Mouse (Mus musculus): ENCODE measurements at regions not wholly inside any gene's neighbourhood (a gene's known extent, or its start where the extent isn't known, plus 50 kb on each side); places are given as distances from the start of the nearest gene placed in this dataset.
A peak's percentile ranks its signal among the peaks of the same experiment; 100 is the strongest.

DNA sequence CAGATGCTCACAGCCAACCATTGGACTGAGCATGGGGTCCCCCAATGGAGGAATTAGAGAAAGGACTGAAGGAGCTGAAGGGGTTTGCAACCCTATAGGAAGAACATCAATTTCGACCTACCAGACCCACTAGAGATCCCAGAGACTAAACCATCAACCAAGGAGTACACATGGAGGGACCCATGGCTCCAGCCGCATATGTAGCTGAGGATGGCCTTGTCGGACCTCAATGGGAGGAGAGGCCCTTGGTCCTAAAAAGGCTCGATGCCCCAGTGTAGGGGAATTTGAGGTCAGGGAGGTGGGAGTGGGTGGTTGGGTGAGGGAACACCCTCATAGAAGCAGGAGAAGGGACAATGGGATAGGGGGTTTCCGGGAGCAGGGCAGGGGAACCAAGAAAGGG lies 180.6 kb downstream of the Qdpr start:
- WGBS, result 73% methylated on average over 5 of the region's 5 CpGs
- Histone ChIP-seq H3K36me3 (ENCODE audit: control insufficient read depth, insufficient read depth, low read length) (no peaks in the 10 kb centered on the region), H3K27ac (replicated peaks; ENCODE audit: insufficient read depth, low read depth, low read length) (no peak overlapping the region), H3K4me1 (ENCODE audit: control insufficient read depth, insufficient read depth, low read length) (no peaks in the 10 kb centered on the region), H3K9ac (ENCODE audit: low read depth, low read length) (no peak overlapping the region), H3K27me3 (ENCODE audit: control insufficient read depth, insufficient read depth, low read length) (no peaks in the 10 kb centered on the region), H3K4me3 (ENCODE audit: insufficient read depth, low read depth, low read length) (no peak overlapping the region), H3K79me2 (ENCODE audit: control insufficient read depth, insufficient read depth, low read length) (no peaks in the 10 kb centered on the region)
- TF ChIP-seq POLR2A (IDR thresholded peaks at IDR 0.05; ENCODE audit: extremely low read depth, insufficient read depth, low read length), result no peak
- no peak for TF ChIP-seq CTCF (IDR thresholded peaks at IDR 0.05; ENCODE audit: low read depth, low read length)
- no peak for DNase-seq (ENCODE audit: extremely low read depth, low read depth, low spot score)

DNA sequence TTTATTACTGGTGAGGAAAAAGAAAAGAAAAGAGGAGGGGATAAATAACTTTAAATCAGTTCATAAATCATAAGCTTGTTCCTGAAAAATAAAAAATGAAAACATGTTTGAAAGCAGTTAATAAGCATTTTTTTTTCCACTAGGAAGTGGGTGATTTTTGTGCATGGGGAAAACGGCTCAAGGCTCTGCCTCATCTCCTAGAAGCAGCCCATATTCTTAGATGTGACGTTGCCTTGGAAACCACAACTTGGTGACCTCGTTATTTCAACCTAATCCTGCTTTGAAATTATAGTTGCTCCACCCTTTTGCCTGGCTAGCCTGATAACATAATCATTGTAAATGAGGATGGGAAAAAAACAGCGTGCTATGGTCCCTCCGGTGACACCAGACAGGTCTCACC lies 183.1 kb downstream of the Qdpr start:
- no peak overlapping the region for H3K9ac ChIP-seq (ENCODE audit: low read depth, low read length)
- no peak overlapping the region for H3K27ac ChIP-seq (replicated peaks; ENCODE audit: insufficient read depth, low read depth, low read length)
- no peak overlapping the region for H3K4me3 ChIP-seq (ENCODE audit: insufficient read depth, low read depth, low read length)
- no peak for DNase-seq (ENCODE audit: extremely low read depth, low read depth, low spot score)
- 72% methylated on average over 5 of the region's 5 CpGs for WGBS
- H3K79me2 ChIP-seq (ENCODE audit: control insufficient read depth, insufficient read depth, low read length), result no peaks in the 10 kb centered on the region
- TF ChIP-seq POLR2A (IDR thresholded peaks at IDR 0.05; ENCODE audit: extremely low read depth, insufficient read depth, low read length), result no peak
- TF ChIP-seq CTCF (IDR thresholded peaks at IDR 0.05; ENCODE audit: low read depth, low read length), result no peak
- no peaks in the 10 kb centered on the region for H3K36me3 ChIP-seq (ENCODE audit: control insufficient read depth, insufficient read depth, low read length)
- no peaks in the 10 kb centered on the region for H3K27me3 ChIP-seq (ENCODE audit: control insufficient read depth, insufficient read depth, low read length)
- H3K4me1 ChIP-seq (ENCODE audit: control insufficient read depth, insufficient read depth, low read length), result no peaks in the 10 kb centered on the region

DNA sequence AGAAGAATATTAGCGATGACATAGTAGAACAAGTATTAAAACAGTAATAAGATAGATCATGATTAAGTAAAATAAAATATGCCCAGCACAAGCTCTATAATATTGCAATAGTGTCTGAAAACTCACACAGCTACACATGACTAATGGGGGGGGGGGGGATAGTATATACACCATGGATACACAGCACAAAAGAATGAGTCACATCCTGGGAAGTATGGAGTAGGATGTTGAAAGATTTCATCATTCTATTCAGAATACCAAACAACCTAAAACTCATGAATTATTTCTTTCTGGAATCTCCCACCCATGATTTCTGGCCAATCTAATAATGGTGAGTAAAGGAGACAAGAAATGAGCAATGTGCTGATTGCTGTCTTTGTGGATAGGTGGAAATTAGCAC lies 191.6 kb downstream of the Qdpr start:
- DNase-seq (ENCODE audit: extremely low read depth, low read depth, low spot score), result no peak
- H3K36me3 ChIP-seq (ENCODE audit: control insufficient read depth, insufficient read depth, low read length), result no peaks in the 10 kb centered on the region
- 100% methylated on average over 1 of the region's 1 CpGs for WGBS
- no peak overlapping the region for H3K27ac ChIP-seq (replicated peaks; ENCODE audit: insufficient read depth, low read depth, low read length)
- H3K4me1 ChIP-seq (ENCODE audit: control insufficient read depth, insufficient read depth, low read length), result no peaks in the 10 kb centered on the region
- H3K4me3 ChIP-seq (ENCODE audit: insufficient read depth, low read depth, low read length), result no peak overlapping the region
- no peaks in the 10 kb centered on the region for H3K79me2 ChIP-seq (ENCODE audit: control insufficient read depth, insufficient read depth, low read length)
- no peaks in the 10 kb centered on the region for H3K27me3 ChIP-seq (ENCODE audit: control insufficient read depth, insufficient read depth, low read length)
- TF ChIP-seq CTCF (IDR thresholded peaks at IDR 0.05; ENCODE audit: low read depth, low read length) (no peak), POLR2A (IDR thresholded peaks at IDR 0.05; ENCODE audit: extremely low read depth, insufficient read depth, low read length) (no peak)
- H3K9ac ChIP-seq (ENCODE audit: low read depth, low read length), result no peak overlapping the region

DNA sequence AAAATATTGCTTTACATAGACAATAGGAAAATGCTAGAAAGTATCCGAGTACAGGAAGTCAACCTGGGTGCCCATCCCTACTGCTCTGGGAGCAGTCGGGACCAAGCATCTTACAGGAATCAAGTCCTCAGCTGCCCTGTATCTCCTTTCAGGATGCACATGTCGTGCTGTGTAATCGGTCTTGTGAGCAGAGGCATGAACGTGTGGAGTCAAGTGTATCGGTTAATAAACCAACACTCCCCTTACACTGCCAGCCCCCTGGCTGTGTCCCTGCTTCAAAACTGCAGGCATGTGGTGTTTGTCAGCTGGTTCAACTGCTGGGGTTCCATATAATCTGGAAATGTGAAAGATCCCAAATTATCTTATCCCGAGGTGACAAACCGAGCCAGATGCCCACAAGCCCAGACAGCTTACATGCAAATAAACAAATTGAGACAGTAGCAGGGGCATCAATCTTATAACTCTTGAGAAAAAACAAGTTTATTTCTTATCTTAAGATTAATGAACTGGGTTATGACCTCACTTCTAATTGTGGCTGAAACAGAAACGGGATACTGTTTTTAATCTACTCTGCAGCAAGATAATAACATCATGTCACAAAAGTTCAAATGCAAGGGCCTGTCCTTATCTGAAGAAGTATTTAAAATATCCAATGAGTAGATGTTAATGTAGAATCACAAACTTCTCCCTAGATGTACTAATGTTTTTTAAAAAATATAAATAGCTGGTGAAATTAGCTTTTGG lies 193.6 kb downstream of the Qdpr start:
- Histone ChIP-seq H3K27me3 (ENCODE audit: control insufficient read depth, insufficient read depth, low read length) (no peaks in the 10 kb centered on the region), H3K79me2 (ENCODE audit: control insufficient read depth, insufficient read depth, low read length) (no peaks in the 10 kb centered on the region), H3K4me3 (ENCODE audit: insufficient read depth, low read depth, low read length) (no peak overlapping the region), H3K27ac (replicated peaks; ENCODE audit: insufficient read depth, low read depth, low read length) (no peak overlapping the region), H3K4me1 (ENCODE audit: control insufficient read depth, insufficient read depth, low read length) (no peaks in the 10 kb centered on the region), H3K36me3 (ENCODE audit: control insufficient read depth, insufficient read depth, low read length) (no peaks in the 10 kb centered on the region), H3K9ac (ENCODE audit: low read depth, low read length) (no peak overlapping the region)
- 71% methylated on average over 9 of the region's 9 CpGs for WGBS
- DNase-seq (ENCODE audit: extremely low read depth, low read depth, low spot score), result peak; percentile 25
- TF ChIP-seq CTCF (IDR thresholded peaks at IDR 0.05; ENCODE audit: low read depth, low read length) (no peak), POLR2A (IDR thresholded peaks at IDR 0.05; ENCODE audit: extremely low read depth, insufficient read depth, low read length) (no peak)

DNA sequence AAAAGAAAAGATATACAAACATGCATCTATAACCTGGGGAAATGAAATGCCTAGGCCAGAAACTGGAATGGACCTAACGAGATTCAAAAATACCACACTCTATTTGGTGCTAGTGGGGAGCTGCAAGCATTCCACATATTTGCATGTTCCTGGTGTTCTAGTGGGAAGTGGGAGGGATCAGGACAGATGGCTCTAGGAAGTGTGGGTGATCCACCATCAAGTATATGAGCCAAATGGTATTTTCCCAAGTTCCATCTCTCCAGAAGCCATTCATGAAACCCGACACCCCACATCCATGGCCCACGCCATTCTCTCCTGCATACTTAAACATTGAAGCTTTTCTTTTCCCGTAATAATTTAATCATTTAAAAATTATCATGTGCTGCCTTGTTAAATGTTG lies 218.2 kb downstream of the Qdpr start:
- no peak for TF ChIP-seq POLR2A (IDR thresholded peaks at IDR 0.05; ENCODE audit: extremely low read depth, insufficient read depth, low read length)
- no peak for TF ChIP-seq CTCF (IDR thresholded peaks at IDR 0.05; ENCODE audit: low read depth, low read length)
- 87% methylated on average over 4 of the region's 4 CpGs for WGBS
- no peak for DNase-seq (ENCODE audit: extremely low read depth, low read depth, low spot score)
- H3K9ac ChIP-seq (ENCODE audit: low read depth, low read length), result no peak overlapping the region
- H3K4me1 ChIP-seq (ENCODE audit: control insufficient read depth, insufficient read depth, low read length), result no peaks in the 10 kb centered on the region
- H3K79me2 ChIP-seq (ENCODE audit: control insufficient read depth, insufficient read depth, low read length), result no peaks in the 10 kb centered on the region
- H3K36me3 ChIP-seq (ENCODE audit: control insufficient read depth, insufficient read depth, low read length), result no peaks in the 10 kb centered on the region
- no peak overlapping the region for H3K27ac ChIP-seq (replicated peaks; ENCODE audit: insufficient read depth, low read depth, low read length)
- no peaks in the 10 kb centered on the region for H3K27me3 ChIP-seq (ENCODE audit: control insufficient read depth, insufficient read depth, low read length)
- H3K4me3 ChIP-seq (ENCODE audit: insufficient read depth, low read depth, low read length), result no peak overlapping the region

DNA sequence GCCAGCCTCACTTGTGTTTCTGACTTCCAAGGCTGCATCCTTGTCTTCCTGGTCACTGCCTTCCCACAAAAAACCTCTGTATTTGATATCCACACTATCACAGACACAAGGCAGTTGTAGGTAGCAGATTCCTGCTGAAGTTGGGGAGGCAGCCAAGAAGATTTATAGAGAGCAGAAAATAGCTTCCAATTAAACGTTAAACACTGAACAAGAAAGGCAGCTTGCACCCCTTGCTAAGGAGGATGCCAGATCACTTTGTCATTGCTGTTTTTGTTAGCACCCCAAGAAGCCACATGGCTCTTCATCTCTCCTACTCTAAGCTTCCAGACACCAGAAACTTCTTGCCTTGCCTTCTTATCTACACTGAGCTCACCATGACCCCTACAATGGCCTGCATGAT lies 219.9 kb downstream of the Qdpr start:
- Histone ChIP-seq H3K4me3 (ENCODE audit: insufficient read depth, low read depth, low read length) (no peak overlapping the region), H3K79me2 (ENCODE audit: control insufficient read depth, insufficient read depth, low read length) (no peaks in the 10 kb centered on the region), H3K27ac (replicated peaks; ENCODE audit: insufficient read depth, low read depth, low read length) (no peak overlapping the region), H3K36me3 (ENCODE audit: control insufficient read depth, insufficient read depth, low read length) (no peaks in the 10 kb centered on the region), H3K9ac (ENCODE audit: low read depth, low read length) (no peak overlapping the region), H3K27me3 (ENCODE audit: control insufficient read depth, insufficient read depth, low read length) (no peaks in the 10 kb centered on the region), H3K4me1 (ENCODE audit: control insufficient read depth, insufficient read depth, low read length) (no peaks in the 10 kb centered on the region)
- TF ChIP-seq CTCF (IDR thresholded peaks at IDR 0.05; ENCODE audit: low read depth, low read length) (no peak), POLR2A (IDR thresholded peaks at IDR 0.05; ENCODE audit: extremely low read depth, insufficient read depth, low read length) (no peak)
- no peak for DNase-seq (ENCODE audit: extremely low read depth, low read depth, low spot score)
- WGBS, result 80% methylated on average over 1 of the region's 1 CpGs

Data from liver, adult 2 months (tissue).